Mouse (Mus musculus): ENCODE results near the gene Dennd2a.
"Not testable (repeated sequence)": the region's sequence is repeated elsewhere in the genome, so short reads cannot be mapped to it uniquely, and the experiment has no call there.

The Dennd2a gene

GRCm38 (mm10) chr6:39445801-39446572 is 111.7 kb downstream of the Dennd2a start:
- no peak for DNase-seq

- no peak for DNase-seq
Measured at GRCm38 (mm10) chr6:39442786-39443287, 114.8 kb downstream of the Dennd2a start.

GRCm38 (mm10) chr6:39440207-39440606 is 117.5 kb downstream of the Dennd2a start:
- DNase-seq, result no peak

- DNase-seq, result not testable (repeated sequence)
Measured at GRCm38 (mm10) chr6:39437519-39437918, 120.1 kb downstream of the Dennd2a start.

GRCm38 (mm10) chr6:39435875-39436274 is 121.8 kb downstream of the Dennd2a start:
- no peak for DNase-seq

- no peak for DNase-seq
Measured at GRCm38 (mm10) chr6:39434886-39435492, 122.7 kb downstream of the Dennd2a start.

GRCm38 (mm10) chr6:39434111-39434885 is 123.4 kb downstream of the Dennd2a start:
- DNase-seq, result no peak

- no peak for DNase-seq
Measured at GRCm38 (mm10) chr6:39433701-39434100, 124.0 kb downstream of the Dennd2a start.

- no peak for DNase-seq
Measured at GRCm38 (mm10) chr6:39433174-39433573, 124.5 kb downstream of the Dennd2a start.

- no peak for DNase-seq
Measured at GRCm38 (mm10) chr6:39430722-39431121, 126.9 kb downstream of the Dennd2a start.

GRCm38 (mm10) chr6:39429007-39429788 is 128.5 kb downstream of the Dennd2a start:
- DNase-seq, result no peak

- DNase-seq, result no peak
Measured at GRCm38 (mm10) chr6:39427276-39428003, 130.2 kb downstream of the Dennd2a start.

- no peak for DNase-seq
Measured at GRCm38 (mm10) chr6:39426725-39427124, 130.9 kb downstream of the Dennd2a start.

- DNase-seq, result no peak
Measured at GRCm38 (mm10) chr6:39425181-39425580, 132.5 kb downstream of the Dennd2a start.

- no peak for DNase-seq
Measured at GRCm38 (mm10) chr6:39423686-39424085, 134.0 kb downstream of the Dennd2a start.

GRCm38 (mm10) chr6:39423130-39423551 is 134.5 kb downstream of the Dennd2a start:
- DNase-seq, result no peak

GRCm38 (mm10) chr6:39420867-39421266 is 136.8 kb downstream of the Dennd2a start:
- DNase-seq, result no peak

GRCm38 (mm10) chr6:39419851-39420721 is 137.6 kb downstream of the Dennd2a start, which contains the start of gene Mkrn1:
TSS of gene Mkrn1 (minus strand) at chr6:39420462.
- peak; percentile 69 to 79 for DNase-seq

GRCm38 (mm10) chr6:39419386-39419850 is 138.2 kb downstream of the Dennd2a start:
- no peak for DNase-seq

- DNase-seq, result not testable (repeated sequence)
Measured at GRCm38 (mm10) chr6:39416654-39417053, 141.0 kb downstream of the Dennd2a start.
